ENCODE assay signal across 8 mouse cellular contexts in genomic region chr2:121140018-121140882, GRCm38 (mm10). TPM values are rescaled to one million over a fixed set of nuclear protein-coding genes. Genes with fewer than 3 reads are reported as not detected.
DNase-seq lines count a peak whose midpoint lies in the region; ATAC-seq lines count a peak whose summit lies in the region.

Adal (plus strand) TSS chr2:121140428.
Lcmt2 (minus strand) TSS chr2:121140653.

- no peaks in the 10 kb centered on the region for H3K9me3 ChIP-seq in intestine, embryonic 15.5 days
- H3K9me3 ChIP-seq in midbrain, embryonic 10.5 days (replicated peaks), result peaks cover 16% of the 10 kb centered on the region

- peak within 1 kb of the TSS; percentile 68 for H3K9ac ChIP-seq in intestine, embryonic 15.5 days

- peaks cover 13% of the 10 kb centered on the region for H3K4me1 ChIP-seq in intestine, embryonic 15.5 days (replicated peaks)
- H3K4me1 ChIP-seq in midbrain, embryonic 10.5 days, result peaks cover 33% of the 10 kb centered on the region

- peak within 1 kb of the TSS; percentile 60 for H3K4me3 ChIP-seq in intestine, embryonic 15.5 days (replicated peaks)
- H3K4me3 ChIP-seq in midbrain, embryonic 10.5 days, result peak within 1 kb of the TSS; percentile 71

- under 1% methylated on average over 87 of the region's 87 CpGs for WGBS in intestine, embryonic 15.5 days
- WGBS in midbrain, embryonic 10.5 days, result under 1% methylated on average over 87 of the region's 87 CpGs

- H3K27me3 ChIP-seq in intestine, embryonic 15.5 days (replicated peaks), result no peaks in the 10 kb centered on the region
- no peaks in the 10 kb centered on the region for H3K27me3 ChIP-seq in midbrain, embryonic 10.5 days (ENCODE audit: low read depth, poor library complexity, severe bottlenecking)

- peak within 1 kb of the TSS; percentile 97 for H3K27ac ChIP-seq in intestine, embryonic 15.5 days
- peak within 1 kb of the TSS; percentile 96 for H3K27ac ChIP-seq in midbrain, embryonic 10.5 days (replicated peaks)

- peak; percentile 91 to 93 for DNase-seq in adrenal gland, adult 18-20 months (ENCODE audit: low spot score in 2 of 2)
- DNase-seq in embryo, embryonic 11 days, result peak; percentile 94
- peak; percentile 82 to 95 for DNase-seq in gastrocnemius, postnatal 36 days
- peak; percentile 95 to 97 for DNase-seq in left cerebral cortex, postnatal 25 days (ENCODE audit: low spot score in 2 of 2)
- peak; percentile 92 for DNase-seq in midbrain, embryonic 10.5 days (ENCODE audit: low spot score)
- DNase-seq in right cerebral cortex, postnatal 4 days, result peak; percentile 90
- no peak for DNase-seq in MN1 (ENCODE audit: low spot score)

- intact Hi-C loops in gastrocnemius, postnatal 36 days (cut with DNase I), result no loop called here
- intact Hi-C loops in left cerebral cortex, postnatal 25 days (cut with DNase I), result loop anchor here (2.0 kb wide), 1 partner anchor 31 kb away; the partner anchor contains the start of genes Tubgcp4 and Zscan29

- peaks cover 8% of the 10 kb centered on the region; the same call in 1 of the 2 replicates for H3K36me3 ChIP-seq in intestine, embryonic 15.5 days
- H3K36me3 ChIP-seq in midbrain, embryonic 10.5 days, result peaks cover 48% of the 10 kb centered on the region

- H3K4me2 ChIP-seq in intestine, embryonic 15.5 days (replicated peaks), result peak within 1 kb of the TSS; percentile 88

- peak; percentile 97 for ATAC-seq in intestine, embryonic 15.5 days

RNA-seq across cellular contexts. Expression of gene Adal, which starts in this region (rescaled TPM):
- total RNA-seq in adrenal gland, adult 18-20 months (2021), result 10 to 100 TPM; 16.1 to 19.3 TPM
- total RNA-seq in gastrocnemius, postnatal 36 days (2021), result 10 to 100 TPM; 14.7 to 15.0 TPM
- polyA plus RNA-seq in intestine, embryonic 15.5 days (2015; fragmentation: Nextera tagmentation; extraction: Ambion mirVana), result 17.7 and 18.2 TPM in 2 replicates
- 10 to 100 TPM; 20.0 to 22.1 TPM for total RNA-seq in left cerebral cortex, postnatal 25 days (2021)
- 29.6 and 34.0 TPM in 2 replicates for polyA plus RNA-seq in midbrain, embryonic 10.5 days (2016; fragmentation: Nextera tagmentation; extraction: Ambion mirVana)

RNA-seq across cellular contexts. Expression of gene Lcmt2, which starts in this region (rescaled TPM):
- 1 to 10 TPM; 8.5 to 9.2 TPM for total RNA-seq in adrenal gland, adult 18-20 months (2021)
- 1 to 10 TPM; 2.7 to 4.1 TPM for total RNA-seq in gastrocnemius, postnatal 36 days (2021)
- polyA plus RNA-seq in intestine, embryonic 15.5 days (2015; fragmentation: Nextera tagmentation; extraction: Ambion mirVana), result 19.4 and 20.0 TPM in 2 replicates
- total RNA-seq in left cerebral cortex, postnatal 25 days (2021), result 1 to 10 TPM; 7.9 to 8.1 TPM
- 21.9 and 22.8 TPM in 2 replicates for polyA plus RNA-seq in midbrain, embryonic 10.5 days (2016; fragmentation: Nextera tagmentation; extraction: Ambion mirVana)
